Mouse (Mus musculus) thymus, adult 2 months (tissue): ENCODE measurements at regions not wholly inside any gene's neighbourhood (a gene's known extent, or its start where the extent isn't known, plus 50 kb on each side); places are given as distances from the start of the nearest gene placed in this dataset.

Experiments
- CTCF ChIP-seq: fragments of 200-500 bp; IDR thresholded peaks from 2 replicates; pipeline ENCODE4 v1.5.1; 2012; ENCODE audit warnings: mild to moderate bottlenecking, control low read depth, low read length, moderate library complexity, borderline replicate concordance; ENCODE audit not compliant: control insufficient read depth, poor library complexity, insufficient read depth; ENCODE audit errors: extremely low read depth
- POLR2A ChIP-seq: fragments of 200-500 bp; IDR thresholded peaks from 2 replicates; pipeline ENCODE4 v1.6.1; 2012; ENCODE audit warnings: mild to moderate bottlenecking, low read length, control low read depth, moderate library complexity; ENCODE audit not compliant: control insufficient read depth, poor library complexity, insufficient read depth; ENCODE audit errors: extremely low read depth

DNA sequence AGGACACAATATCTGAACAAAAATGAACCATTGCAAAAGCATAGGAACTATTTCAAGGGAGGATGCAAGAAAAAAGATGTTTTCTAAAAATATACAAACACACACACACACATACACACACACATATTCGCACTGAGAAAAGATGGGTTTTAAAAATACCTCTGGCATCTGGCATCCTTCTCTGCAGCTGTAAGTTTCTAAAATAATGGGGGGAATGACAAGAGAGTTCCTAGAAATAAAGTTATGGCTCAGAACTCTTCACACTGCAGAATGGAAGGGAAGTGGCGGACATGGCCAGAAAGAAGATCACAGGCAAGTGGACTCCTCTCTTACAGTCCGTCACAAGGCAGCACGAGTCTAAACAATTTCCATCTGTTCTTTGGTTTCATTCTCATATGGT is 66.5 kb upstream of the Lrig3 start:
- TF ChIP-seq POLR2A (no peak), CTCF (no peak)
